Mouse (Mus musculus) A20 (cell line): ENCODE data around the gene Ptprn2.
"Not testable (repeated sequence)": the region's sequence is repeated elsewhere in the genome, so short reads cannot be mapped to it uniquely, and the experiment has no call there.

ENCODE experiments used
- DNase-seq: peaks from one replicate; pipeline ENCODE4 v3.0.0-alpha.2; 2011; ENCODE audit warnings: low read depth, low spot score

The Ptprn2 gene

DNA sequence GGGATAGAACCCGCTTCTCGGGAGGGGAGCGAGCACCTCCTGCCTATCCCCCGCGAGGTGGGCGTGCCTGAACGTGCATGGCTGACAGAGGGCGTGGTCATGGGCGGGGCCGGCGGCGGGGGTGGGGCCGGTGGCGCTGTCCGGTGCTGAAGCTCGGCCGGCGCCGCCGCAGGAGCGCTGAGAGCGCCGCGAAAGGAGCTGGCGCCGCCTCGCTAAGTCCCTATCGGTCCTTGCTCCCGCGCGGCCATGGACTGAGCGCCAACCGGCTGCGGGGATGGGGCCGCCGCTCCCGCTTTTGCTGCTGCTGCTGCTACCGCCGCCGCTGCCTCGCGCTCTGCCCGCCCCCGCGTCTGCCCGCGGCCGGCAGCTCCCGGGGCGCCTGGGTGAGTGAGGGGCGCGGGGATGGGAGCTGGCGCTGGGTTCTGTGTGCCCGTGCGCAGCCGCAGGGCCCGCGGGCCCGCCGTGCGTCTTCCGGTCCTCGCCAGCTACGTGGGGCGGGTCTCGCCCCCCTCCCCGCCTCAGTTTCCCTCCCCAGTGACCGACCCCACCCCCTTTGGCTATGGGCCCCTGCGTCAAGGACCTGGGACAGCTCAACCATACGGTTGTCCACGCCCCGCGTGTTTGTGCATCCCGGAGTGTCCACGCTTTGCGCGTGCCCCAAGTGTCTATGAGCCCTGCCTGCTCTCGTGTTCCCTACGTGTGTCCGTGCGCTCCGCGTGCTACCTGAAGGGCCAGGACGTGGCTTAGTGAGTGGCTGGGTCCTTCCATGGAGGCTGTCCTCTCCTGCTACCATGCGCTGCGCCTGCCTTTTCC, at the start of gene Ptprn2:
TSS of gene Ptprn2 (plus strand) at position 130 of the 813 bp plus-strand sequence.
- DNase-seq = no peak

DNA sequence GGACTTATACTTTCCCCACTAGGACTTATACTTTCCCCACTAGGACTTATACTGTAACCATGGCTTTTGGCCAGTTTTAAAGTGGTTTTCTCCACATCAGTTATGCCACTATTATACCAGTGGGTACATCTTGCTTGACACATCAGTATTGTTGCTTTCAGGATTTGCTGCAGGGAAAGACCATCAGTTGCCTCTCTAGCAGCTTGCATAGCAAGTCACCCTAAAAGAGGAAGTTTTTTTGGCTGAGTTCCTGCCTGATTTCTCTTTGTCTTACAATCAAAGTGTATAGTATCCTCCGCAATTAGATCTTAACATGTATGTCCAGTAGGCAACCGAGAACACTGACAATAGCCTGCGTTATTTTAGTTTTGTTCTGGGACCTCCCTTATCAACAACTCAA, 49.4 kb upstream of the Ptprn2 start:
- no peak for DNase-seq

DNA sequence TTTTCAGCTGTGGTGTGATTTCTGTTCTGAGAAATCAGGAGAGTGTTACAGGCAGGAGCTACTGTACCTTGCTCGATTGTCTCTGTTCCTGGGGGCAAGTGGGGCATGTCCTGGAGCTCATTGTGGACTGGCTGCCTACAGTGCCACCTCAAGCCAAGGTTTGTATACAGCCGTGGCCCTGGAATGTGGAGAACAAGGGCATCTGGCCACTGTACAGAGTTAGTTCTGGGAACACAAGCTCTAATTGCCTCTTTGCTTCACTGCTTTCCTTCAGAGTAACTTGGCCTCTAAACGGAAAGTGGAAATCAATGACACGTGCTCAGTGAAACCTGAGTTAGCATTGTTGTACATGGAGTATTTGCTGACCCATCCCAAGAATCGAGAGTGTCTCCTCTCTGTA, 46.9 kb upstream of the Ptprn2 start:
- DNase-seq = no peak

DNA sequence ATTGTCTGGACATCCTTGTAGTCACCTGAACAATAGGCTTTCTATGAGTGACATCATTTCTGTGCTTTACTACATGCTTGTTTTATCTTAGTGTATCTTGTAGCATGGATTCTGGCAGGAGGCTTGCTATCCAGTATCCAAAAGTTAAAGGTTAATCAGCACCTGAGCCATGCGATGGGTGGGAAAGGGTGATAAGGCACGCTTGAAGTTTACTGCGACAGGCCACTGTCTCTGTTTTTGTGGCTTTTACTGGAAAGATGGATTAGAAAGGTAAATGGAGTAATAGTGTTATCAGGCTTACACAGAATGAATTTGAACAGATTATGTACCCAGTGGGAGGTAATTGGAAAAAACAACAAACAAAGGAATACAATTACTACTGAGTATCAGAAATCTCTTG, 43.3 kb upstream of the Ptprn2 start:
- no peak for DNase-seq

DNA sequence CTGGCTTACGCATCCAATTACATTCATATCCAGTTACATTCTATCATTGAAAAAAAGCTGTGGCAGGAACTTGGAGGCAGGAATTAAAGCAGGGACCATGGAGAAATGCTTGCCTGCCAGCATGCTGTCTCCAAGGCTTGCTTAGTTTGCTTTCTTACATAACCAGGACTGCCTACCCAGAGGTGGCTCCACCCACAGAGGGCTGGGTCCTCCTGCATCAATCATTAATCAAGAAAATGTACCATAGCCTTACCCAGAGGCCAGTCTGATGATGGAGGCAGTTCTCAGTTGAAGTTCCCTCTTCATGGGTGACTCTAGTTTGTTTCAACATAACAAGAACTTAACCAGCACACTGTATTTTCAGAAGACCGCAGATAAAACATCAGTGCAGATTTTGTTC, 36.0 kb upstream of the Ptprn2 start:
- DNase-seq = no peak

DNA sequence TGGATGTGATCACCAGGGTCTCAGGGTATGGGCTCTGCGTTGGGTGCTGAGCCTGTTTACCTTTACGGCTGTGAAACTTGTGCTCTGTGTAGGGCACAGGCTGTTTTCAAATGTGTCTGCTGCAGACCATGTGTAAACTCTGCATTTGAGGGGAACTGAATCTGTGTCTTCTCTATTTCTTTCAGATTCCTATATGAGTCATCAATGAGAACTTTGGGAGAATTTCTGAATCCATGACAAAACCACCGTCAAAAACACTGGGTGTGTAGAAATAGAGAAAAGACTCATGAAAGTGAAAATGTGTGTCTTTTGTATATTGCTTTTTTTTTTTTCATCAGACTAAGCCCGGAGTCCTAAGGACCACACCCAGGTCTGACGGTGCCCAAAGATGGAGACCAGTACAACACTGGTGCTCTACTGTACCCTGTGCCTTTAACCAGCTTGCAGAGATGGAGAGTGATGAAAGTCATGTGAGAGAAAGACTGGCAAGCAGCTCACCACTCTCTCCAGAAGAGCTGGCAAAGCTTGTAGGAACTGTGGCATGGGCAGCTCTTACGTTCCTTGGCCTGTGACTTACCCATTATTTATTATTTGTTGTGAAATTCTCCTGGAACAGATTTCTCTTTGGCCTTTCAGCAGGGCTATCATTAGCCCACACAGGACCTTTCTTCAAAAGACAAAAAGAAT, 25.0 kb upstream of the Ptprn2 start:
- DNase-seq = no peak

DNA sequence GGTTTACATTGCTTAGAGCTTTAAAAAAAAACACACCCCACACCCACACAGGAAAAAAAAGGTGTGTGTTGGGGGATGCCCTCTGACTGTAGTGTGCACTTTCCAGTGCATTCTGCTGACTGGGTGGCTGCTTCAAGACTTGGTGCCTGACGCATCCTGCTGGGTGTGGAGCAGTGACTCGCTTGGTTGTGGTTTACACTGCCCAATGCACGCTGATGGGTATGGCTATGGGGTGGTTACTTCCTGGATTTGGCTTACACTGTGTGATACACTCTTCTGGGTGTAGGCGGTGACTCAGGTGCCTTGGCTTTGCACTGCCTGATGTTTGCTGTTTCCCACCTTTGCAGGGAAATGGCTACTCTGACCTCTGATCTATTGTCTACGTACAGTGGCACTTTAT, 18.5 kb upstream of the Ptprn2 start:
- DNase-seq = no peak

DNA sequence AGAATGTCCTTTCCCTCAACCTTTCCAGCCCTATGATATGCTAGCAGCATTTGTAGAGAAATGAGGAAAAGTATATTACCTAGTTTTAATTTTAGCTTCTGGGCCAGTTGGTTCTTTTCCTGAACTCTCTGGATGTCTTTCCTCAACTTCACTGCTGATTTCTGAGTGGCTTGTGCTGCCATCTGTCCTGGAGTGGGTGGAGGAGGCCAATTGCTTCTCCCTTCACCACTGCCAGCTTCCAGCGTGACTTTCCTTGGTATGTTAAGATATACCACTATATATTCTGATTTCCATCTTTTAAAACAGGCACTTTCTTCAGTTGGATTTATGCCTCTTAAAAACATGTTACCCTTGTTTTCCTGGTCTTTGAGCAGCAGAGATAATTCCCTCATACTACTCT, 17.2 kb upstream of the Ptprn2 start:
- no peak for DNase-seq

DNA sequence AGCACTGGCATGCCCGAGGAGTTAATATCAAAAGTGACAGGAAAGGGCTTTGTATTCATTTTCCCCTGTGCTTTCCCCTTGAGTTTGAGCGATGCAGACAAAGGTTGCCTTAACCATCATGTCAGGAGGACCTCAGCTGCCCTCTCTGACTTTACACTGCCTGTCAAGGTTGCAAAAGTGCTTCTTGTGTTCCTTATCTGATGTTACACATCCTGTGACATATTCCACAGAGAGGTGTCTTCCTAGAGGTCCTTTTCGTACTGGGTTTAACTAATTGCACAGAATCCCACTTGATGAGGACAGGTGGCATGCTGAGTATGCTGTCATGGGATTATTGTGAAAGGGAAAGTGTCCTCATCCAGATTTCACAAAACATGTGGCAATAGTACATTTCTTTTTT, 16.4 kb upstream of the Ptprn2 start:
- no peak for DNase-seq

DNA sequence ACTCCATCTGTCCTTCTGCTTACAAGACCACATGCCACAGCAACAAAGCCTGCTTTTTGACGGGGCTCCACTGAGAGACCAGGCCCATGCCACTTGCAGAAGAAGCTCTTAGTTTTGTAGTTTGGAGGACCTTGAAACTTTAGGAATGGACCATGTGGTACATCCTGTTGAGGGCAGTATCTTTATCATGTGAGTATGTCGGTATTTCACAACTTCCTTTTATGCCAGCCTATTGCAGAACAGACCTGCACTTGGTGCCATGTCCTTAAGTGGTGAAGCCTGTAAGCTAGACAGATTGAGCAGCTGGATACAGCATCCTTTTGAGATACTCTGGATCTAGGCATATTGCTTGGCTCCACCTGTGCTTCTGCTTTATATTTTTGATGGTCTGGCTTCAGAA, 12.3 kb upstream of the Ptprn2 start:
- no peak for DNase-seq

DNA sequence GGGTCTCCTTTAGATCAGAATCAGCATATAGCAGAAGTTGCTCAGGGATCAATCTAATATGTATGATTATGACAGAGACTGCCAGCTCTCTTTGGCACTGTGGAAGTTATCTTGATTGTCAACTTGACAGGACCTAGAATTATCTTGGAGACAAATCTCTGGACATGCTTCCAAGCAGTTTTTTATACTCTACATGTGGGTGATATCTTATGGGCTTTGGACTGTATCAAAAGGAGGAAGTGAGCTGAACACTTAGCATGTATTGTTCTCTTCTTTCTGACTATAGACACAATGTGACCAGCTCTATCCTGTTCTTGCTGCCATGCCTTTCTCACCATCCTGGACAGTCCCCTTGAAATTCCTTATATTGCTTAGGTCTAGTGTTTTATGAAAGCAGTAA, 11.8 kb upstream of the Ptprn2 start:
- DNase-seq = no peak

DNA sequence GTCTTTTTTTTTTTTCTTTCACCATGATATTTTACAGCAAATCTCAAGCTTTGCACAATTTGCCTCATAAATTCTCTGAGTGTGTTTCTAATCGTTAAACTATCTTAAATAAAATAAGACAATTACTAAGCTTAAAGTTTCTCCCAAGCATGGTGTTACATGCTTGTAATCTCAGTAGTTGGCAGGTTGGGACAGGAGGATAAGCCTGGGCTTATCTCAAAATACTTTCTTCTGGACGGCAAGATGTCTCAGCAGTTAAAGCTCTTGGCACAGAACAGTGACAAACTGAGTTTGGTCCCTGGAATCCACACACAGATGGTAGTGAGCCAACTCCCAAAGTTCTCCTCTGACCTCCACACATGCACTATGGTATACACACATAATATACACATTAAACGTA, 10.8 kb upstream of the Ptprn2 start:
- DNase-seq = no peak

DNA sequence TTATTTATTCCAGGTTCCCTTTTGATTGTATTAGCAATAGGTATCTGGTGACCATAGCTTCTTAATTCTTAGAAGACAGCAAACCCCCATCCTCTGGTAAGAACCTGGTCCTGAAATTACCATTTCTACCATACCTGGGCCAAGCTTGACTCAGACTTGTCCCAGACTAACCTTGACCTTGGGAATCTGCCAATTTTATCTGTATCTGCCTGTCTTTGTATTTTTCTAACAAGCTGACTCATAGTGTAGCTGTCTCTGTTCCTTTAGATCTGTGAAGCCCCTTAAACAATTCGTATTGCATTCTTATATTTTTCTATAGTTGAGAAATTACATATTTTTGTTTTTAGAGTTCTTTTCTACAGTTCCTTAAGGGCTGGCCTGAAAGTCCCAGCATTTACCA, 6.7 kb upstream of the Ptprn2 start:
- no peak for DNase-seq

DNA sequence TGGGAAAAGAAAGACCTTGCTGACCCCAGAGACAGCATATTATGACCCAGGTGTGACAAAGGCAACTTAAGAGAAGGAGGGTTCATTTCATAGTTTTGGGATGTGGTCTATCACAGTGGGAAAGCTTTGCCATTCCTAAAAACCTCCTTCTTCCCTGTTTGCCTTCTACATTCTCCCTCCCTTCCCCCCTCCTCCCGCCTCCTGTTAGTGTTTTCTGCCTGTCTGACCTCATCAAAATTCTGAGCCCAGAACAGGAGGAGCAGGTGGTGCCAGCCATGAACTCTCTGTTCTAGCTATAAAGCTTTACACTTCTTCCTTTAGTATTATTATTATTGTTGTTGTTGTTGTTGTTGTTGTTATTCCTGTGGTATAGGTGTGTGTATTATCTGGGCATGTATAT, 3.6 kb upstream of the Ptprn2 start:
- DNase-seq = no peak

DNA sequence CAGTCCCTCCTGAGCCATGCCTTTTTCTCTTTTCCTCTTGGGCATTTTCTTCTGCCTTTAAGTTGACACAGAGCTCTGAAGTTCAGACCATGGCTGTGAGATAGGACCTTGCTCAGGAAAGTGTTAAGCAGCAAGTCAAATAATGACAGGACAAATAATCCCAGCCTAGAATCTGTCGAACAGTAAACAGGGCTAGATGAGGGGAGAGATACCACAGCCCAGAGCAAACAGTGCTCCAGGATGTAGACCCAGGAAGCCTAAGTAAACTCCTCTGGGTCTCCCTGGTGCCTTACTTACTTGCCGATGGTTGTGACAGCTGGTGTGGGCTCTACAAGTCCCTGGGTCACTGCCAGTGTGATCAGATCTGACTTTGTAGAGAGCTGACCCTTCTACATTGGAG, 1.9 kb upstream of the Ptprn2 start:
- DNase-seq = no peak

DNA sequence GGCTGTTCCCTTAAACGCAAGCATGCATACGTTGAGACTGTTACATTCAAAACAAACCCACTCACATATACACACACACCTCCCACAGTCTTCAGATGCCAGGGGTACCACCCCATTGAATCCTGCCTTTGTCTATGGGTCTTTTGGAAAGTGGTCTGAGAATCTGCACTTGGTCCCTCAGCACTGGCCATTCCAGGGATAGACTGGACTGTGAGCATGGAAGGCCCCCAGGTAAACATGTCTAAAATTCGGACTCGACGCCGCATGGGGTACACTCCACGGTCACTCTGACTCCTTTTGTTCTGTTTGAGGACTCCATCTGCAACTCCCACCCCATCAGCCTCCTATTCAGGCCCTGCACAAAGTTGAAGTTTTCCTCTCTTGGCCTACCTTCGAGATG, 529 bp upstream of the Ptprn2 start:
- DNase-seq = no peak

DNA sequence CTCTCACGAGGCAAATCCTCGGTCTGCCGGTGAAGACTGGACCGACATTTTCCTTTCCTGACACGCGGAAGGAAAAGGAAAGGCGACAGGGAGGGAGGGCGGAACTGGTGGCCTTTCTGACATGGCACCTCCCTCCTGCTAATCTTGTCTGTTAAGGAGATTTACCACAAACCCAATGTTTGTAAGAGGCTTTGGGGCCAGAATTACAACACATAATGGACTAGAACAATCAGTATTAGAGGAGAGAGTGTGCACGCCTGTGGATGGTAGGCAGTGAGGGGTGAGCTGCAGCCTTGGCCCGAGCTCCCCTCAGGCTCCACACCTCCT, 847 bp downstream of the Ptprn2 start:
- no peak for DNase-seq

DNA sequence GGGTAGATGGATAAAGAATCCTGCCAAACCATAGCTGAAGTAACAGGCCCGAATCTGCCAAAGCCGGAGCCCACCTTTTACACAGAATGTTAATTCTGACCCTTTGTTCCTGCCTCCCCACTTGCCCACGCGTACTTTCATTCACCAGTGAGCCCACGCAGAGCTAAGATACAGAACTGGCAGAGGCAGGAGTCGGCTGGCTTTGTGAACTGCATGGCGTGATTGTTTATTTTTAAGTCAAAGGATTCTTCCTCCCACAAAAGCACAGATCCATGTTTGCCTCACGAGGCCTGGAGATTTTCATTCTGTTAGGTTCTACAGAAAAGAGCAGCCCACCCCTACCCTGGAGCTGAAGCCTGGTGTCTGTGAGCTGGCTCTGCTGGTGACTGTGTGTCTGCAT, 3.3 kb downstream of the Ptprn2 start:
- DNase-seq = no peak

DNA sequence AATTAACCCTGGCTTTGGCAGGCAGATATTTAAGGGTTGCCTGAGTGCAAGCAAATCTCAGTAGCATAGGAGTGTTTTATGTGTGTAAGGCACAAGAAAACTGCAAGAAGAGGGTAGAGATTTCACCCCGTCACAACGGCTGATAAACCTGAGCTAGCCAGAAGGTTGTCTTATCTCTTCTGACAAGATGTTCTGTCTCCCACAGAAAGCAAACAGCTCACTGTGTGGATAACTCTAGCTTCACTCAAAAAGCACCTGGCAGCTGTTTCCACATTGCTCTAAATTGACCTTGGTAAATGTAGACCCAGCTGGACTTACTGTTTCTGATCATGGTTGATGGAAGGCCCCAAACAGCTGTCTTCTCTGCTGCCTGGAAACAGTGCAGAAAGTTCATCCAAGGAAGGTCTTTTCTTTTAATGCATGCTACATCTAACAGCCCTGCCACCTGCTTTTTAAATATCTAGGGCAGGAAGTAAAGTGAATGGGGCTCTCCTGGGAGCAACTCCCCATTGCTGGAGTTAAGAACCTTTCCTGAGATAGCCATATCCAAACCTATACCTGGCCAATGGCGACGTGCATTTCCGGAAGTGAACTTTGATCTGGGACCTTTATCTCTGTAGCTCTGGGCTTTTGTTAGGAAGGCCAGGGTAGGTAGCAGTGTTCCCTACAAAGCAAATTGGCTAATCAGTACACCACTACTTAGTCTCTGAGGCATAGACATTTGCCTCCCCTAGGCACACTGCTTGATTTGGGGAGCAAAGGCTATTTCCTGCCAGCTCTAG, 5.2 kb downstream of the Ptprn2 start:
- no peak for DNase-seq

DNA sequence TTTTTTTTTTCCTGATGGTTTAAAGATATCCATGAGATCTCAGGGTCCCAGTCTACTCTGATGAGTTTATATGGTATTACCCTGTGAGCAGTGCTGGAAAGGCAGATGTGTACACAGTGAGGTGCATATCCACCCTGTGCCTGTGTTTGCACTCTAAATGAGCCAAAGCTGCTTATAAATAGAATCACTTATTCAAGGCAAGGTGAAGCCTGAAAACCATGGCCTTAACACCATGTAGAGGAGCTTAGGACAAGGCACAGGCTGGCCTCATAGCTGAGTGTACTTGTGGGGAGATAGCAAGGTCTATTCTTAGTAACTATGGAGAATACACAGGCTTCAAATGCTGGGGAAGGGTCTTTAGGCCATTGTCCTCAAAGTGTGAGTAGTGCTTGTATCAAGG, 13.1 kb downstream of the Ptprn2 start:
- no peak for DNase-seq

DNA sequence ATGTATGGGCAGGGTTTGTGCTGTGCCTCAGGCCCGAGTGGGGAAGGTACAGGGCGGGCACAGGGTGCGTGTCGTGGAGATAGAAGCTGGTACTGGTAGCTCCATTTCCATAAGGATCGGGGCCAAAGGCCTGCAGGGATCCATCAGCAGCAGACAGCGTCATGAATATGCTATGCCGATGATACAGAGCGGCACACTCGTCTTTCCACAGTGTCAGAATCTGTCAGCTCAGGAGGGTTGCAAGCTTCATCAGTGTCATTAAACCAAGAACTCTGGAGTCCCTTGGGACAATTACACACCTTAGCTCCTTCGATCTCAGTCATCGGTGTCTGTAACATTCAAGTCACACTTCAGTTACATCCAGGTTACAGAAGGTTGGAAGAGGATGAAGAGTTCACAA, 15.1 kb downstream of the Ptprn2 start:
- no peak for DNase-seq

DNA sequence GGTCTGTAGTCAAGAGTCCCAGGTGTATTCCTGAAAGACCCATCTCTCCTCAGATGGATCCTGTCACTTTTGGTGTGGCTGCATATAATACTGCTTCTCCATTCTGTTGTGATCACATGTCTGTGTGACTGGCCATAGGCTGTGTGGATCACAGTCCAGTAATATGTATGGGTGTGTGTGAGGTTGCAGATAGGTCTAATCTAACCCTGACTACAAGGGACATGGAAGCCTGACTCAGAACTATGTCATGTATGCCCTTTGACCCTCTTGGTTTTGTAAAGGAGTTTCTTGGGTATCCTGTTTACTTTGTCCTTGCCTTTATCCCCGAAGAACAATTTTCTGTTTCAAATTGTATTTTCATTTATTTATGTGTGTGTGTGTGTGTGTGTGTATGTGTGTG, 27.0 kb downstream of the Ptprn2 start:
- DNase-seq = no peak

DNA sequence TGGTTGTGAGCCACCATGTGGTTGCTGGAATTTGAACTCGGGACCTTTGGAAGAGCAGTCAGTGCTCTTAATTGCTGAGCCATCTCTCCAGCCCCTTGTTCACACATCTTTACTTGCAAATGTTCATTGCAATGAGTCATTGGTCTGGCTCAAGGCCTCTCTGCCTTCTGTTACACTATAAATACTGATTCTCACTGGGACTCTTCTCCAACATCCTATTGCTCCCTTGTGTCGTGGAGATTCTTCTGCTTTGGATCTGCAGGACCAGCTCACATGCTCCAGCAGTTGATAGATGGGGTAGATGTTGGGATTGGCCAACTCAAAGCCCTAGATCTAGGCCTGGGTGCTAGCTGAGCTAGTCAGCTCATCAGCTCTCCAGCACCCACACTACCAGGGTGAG, 28.3 kb downstream of the Ptprn2 start:
- not testable (repeated sequence) for DNase-seq
